Mouse (Mus musculus): ENCODE data around the gene Plscr1.

DNA sequence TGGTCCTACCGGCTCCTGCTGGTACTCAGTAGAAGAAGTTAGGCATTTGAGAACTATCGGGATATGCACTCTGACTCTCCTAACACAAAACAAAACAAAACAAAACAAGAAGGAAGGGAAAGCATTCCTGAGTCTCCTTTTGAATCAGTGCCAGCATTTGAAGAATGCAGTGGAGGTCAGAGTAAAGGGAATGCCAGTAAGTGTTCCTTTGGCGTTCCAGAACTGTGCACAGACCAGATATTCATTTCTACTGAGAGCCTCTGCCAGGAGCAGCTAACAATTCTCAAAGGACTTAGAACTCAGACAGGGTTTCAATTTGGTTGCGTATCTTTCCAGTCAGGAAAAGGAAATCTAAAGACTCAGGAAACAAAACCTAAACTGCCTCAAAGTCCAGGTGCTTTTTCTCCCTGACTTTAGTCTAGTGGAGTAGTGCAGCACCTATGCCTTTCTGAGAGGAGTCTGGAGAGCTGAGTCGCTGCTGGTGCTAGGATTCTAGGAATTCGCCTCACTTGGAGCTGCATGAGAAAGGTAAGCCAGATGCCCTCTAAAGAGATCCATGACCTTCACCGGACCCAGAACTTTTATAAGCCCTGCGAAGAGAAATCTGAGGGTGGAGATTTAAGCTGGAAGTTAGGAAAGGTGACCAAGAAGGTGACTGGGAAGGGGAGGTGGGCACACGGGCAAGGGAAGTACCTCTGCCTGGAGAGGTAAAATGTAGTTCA, 26.1 kb downstream of the Plscr1 start, which contains the start of gene Plscr2:
- TF ChIP-seq CTCF (IDR thresholded peaks at IDR 0.05; ENCODE audit: borderline replicate concordance, extremely low read depth, insufficient read depth, insufficient read length) (no peak), POLR2A (IDR thresholded peaks at IDR 0.05; ENCODE audit: borderline replicate concordance, extremely low read depth, insufficient read depth, insufficient read length, poor library complexity, severe bottlenecking) (no peak)
